Comparison of ENCODE assay signal across 8 mouse cellular contexts in the genomic region with DNA sequence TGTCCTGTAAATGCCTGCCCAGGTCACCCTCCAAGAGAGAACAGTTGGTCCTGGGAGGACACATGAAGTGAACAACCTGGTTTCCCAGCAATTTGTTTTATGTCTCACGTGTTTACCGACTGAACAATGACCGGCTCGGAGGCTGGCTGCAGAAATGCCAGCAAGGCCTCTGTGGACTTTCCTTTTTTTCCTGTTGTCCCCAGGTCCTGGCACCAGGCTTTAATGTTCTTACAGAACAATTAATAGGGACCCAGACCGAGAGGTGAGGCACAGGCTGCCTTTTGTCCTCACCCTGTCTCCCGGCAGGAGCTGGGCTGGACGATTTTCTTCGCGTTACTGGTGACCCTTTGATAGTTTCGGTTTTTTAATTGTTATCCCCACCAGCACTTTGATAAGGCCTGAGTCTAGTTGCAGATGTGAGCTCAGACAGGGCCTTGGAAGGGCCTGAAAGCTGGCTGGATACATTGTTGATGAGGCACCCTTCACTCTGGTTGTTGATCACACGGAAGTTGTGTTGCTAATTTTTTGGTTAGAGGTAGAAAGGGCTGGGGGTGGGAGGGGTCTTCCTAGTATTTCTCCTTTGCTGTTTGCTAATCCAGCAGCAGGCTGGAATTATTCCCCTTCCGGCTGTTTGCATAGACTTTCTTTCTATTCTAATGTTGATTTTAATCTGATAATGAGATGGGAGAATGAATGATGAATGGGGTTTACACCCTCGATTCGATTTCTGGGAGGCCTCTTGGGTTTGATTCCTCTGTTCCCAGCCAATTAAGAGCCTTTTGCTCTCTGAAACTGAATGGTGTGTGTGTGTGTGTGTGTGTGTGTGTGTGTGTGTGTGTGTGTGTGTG. TPM values are rescaled to one million over a fixed set of nuclear protein-coding genes. Genes with fewer than 3 reads are reported as not detected.
DNase-seq lines count a peak whose midpoint lies in the region; ATAC-seq and TF ChIP-seq lines count a peak whose summit lies in the region.

No protein-coding gene starts in this region.

- DNase-seq in ZHBTc4 (ENCODE audit: low read depth, low spot score) = peak; percentile 57
- DNase-seq in embryonic facial prominence, embryonic 10.5 days (ENCODE audit: low spot score) = peak; percentile 39
- DNase-seq in hindbrain, postnatal 0 days (ENCODE audit: low spot score) = no peak
- peak; percentile 44 for DNase-seq in midbrain, embryonic 10.5 days (ENCODE audit: low spot score)
- no peak for DNase-seq in cerebellum, adult 2 months
- DNase-seq in ovary, postnatal 10 days (ENCODE audit: low spot score) = no peak
- no peak for DNase-seq in left cerebral cortex, postnatal 14 days (ENCODE audit: low spot score in 2 of 2)

- peak overlapping the region; percentile 78 for H3K4me3 ChIP-seq in embryonic facial prominence, embryonic 10.5 days
- peak overlapping the region; percentile 90 for H3K4me3 ChIP-seq in hindbrain, postnatal 0 days (ENCODE audit: low read length)
- peak overlapping the region; percentile 93 for H3K4me3 ChIP-seq in midbrain, embryonic 10.5 days
- H3K4me3 ChIP-seq in cerebellum, adult 2 months (replicated peaks; ENCODE audit: insufficient read depth, low read depth, low read length) = no peak overlapping the region

- peak overlapping the region; percentile 76; the same call in 1 of the 2 replicates for H3K9ac ChIP-seq in hindbrain, postnatal 0 days (replicated peaks; ENCODE audit: low read length)

- ATAC-seq in hindbrain, postnatal 0 days = no peak
- no peak for ATAC-seq in erythroid progenitor cell, adult 5-6 weeks (replicated peaks; ENCODE audit: low FRiP score, poor library complexity, severe bottlenecking)

- 0 out of 2 replicates have a peak, but pooled peaks cover 4% of the 10 kb centered on the region for H3K36me3 ChIP-seq in embryonic facial prominence, embryonic 10.5 days (replicated peaks)
- H3K36me3 ChIP-seq in hindbrain, postnatal 0 days (ENCODE audit: insufficient read depth, low read length) = no peaks in the 10 kb centered on the region
- H3K36me3 ChIP-seq in midbrain, embryonic 10.5 days = no peaks in the 10 kb centered on the region

- no peaks in the 10 kb centered on the region for H3K9me3 ChIP-seq in embryonic facial prominence, embryonic 10.5 days
- no peaks in the 10 kb centered on the region for H3K9me3 ChIP-seq in hindbrain, postnatal 0 days (ENCODE audit: low read length)
- H3K9me3 ChIP-seq in midbrain, embryonic 10.5 days (replicated peaks) = no peaks in the 10 kb centered on the region

- 6% methylated on average over 14 of the region's 14 CpGs for WGBS in embryonic facial prominence, embryonic 10.5 days
- 16% methylated on average over 14 of the region's 14 CpGs for WGBS in hindbrain, postnatal 0 days
- WGBS in midbrain, embryonic 10.5 days = 6% methylated on average over 14 of the region's 14 CpGs
- 54% methylated on average over 14 of the region's 14 CpGs for WGBS in cerebellum, adult 2 months

- TF ChIP-seq POLR2A in cerebellum, adult 2 months (IDR thresholded peaks at IDR 0.05; ENCODE audit: borderline replicate concordance, insufficient read depth, low read length) = no peak

- no peaks in the 10 kb centered on the region for H3K27me3 ChIP-seq in embryonic facial prominence, embryonic 10.5 days (replicated peaks; ENCODE audit: low read depth, poor library complexity, severe bottlenecking)
- H3K27me3 ChIP-seq in hindbrain, postnatal 0 days (ENCODE audit: insufficient read depth, low read length) = no peaks in the 10 kb centered on the region
- H3K27me3 ChIP-seq in midbrain, embryonic 10.5 days (ENCODE audit: low read depth, poor library complexity, severe bottlenecking) = no peaks in the 10 kb centered on the region
- no peaks in the 10 kb centered on the region for H3K27me3 ChIP-seq in cerebellum, adult 2 months (ENCODE audit: control insufficient read depth, insufficient read depth, low read length)

- peaks cover 74% of the 10 kb centered on the region for H3K4me1 ChIP-seq in embryonic facial prominence, embryonic 10.5 days
- peaks cover 12% of the 10 kb centered on the region; the same call in 1 of the 2 replicates for H3K4me1 ChIP-seq in hindbrain, postnatal 0 days (ENCODE audit: insufficient read depth, low read length)
- peaks cover 72% of the 10 kb centered on the region for H3K4me1 ChIP-seq in midbrain, embryonic 10.5 days
- no peaks in the 10 kb centered on the region; the same call in 1 of the 2 replicates for H3K4me1 ChIP-seq in cerebellum, adult 2 months (ENCODE audit: control insufficient read depth, insufficient read depth, low read length)

- H3K4me2 ChIP-seq in hindbrain, postnatal 0 days (ENCODE audit: low read depth, low read length) = peak overlapping the region; percentile 85

- intact Hi-C loops in left cerebral cortex, postnatal 14 days (cut with DNase I) = loop anchor here (5.0 kb wide), 3 partner anchors 65 to 315 kb away; no protein-coding TSS in a partner anchor

- no peak for TF ChIP-seq CTCF in hindbrain, postnatal 0 days (IDR thresholded peaks at IDR 0.05; ENCODE audit: low read depth)
- TF ChIP-seq CTCF in cerebellum, adult 2 months (IDR thresholded peaks at IDR 0.05; ENCODE audit: borderline replicate concordance, insufficient read depth, low read depth, low read length) = no peak

- H3K27ac ChIP-seq in embryonic facial prominence, embryonic 10.5 days (replicated peaks) = peak overlapping the region; percentile 92
- H3K27ac ChIP-seq in hindbrain, postnatal 0 days = peak overlapping the region; percentile 54
- peak overlapping the region; percentile 95 for H3K27ac ChIP-seq in midbrain, embryonic 10.5 days (replicated peaks)
- H3K27ac ChIP-seq in cerebellum, adult 2 months (ENCODE audit: insufficient read depth, low read length) = no peak overlapping the region

RNA-seq across cellular contexts. Expression of a gene that starts 2.2 kb away (rescaled TPM):
- polyA plus RNA-seq in embryonic facial prominence, embryonic 10.5 days (2016; fragmentation: Nextera tagmentation; extraction: Ambion mirVana) = 25.1 and 26.5 TPM in 2 replicates
- 36.5 and 38.8 TPM in 2 replicates for total RNA-seq in hindbrain, postnatal 0 days (2014; rRNA removed)
- polyA plus RNA-seq in hindbrain, postnatal 0 days (2015; fragmentation: Nextera tagmentation; extraction: Ambion mirVana) = 14.6 and 15.7 TPM in 2 replicates
- 23.8 and 25.1 TPM in 2 replicates for polyA plus RNA-seq in midbrain, embryonic 10.5 days (2016; fragmentation: Nextera tagmentation; extraction: Ambion mirVana)
- polyA plus RNA-seq in cerebellum, adult 2 months (2012; rRNA removed) = 7.8 and 8.6 TPM in 2 replicates
- 0.72 TPM in 1 of 2 replicates, not detected in the other for total RNA-seq in erythroid progenitor cell, adult 5-6 weeks (2015; ENCODE audit: low replicate concordance)
- not detected in 2 replicates for total RNA-seq in erythroid progenitor cell, adult 5-6 weeks (2017; ENCODE audit: low replicate concordance)
- 10 to 100 TPM; 22.4 to 27.9 TPM for total RNA-seq in left cerebral cortex, postnatal 14 days (2021)

Comparison
In these comparisons a context has a peak if more than half of its experiments do, and no peak if none do; other contexts are left out.
1. DNase-seq: peak in ZHBTc4 (single experiment), embryonic facial prominence, embryonic 10.5 days (single experiment) and midbrain, embryonic 10.5 days (single experiment); none in hindbrain, postnatal 0 days (single experiment), cerebellum, adult 2 months (0 of 2), ovary, postnatal 10 days (single experiment) and left cerebral cortex, postnatal 14 days (0 of 2).